Mouse (Mus musculus): ENCODE data around the gene Npepl1. TPM values are rescaled to one million over a fixed set of nuclear protein-coding genes. Genes with fewer than 3 reads are reported as not detected.

Gene Npepl1
- 25.1 and 33.1 TPM in 2 replicates for polyA plus RNA-seq (2011; ENCODE audit: insufficient read depth, insufficient read length, low replicate concordance, missing spikeins)

DNA sequence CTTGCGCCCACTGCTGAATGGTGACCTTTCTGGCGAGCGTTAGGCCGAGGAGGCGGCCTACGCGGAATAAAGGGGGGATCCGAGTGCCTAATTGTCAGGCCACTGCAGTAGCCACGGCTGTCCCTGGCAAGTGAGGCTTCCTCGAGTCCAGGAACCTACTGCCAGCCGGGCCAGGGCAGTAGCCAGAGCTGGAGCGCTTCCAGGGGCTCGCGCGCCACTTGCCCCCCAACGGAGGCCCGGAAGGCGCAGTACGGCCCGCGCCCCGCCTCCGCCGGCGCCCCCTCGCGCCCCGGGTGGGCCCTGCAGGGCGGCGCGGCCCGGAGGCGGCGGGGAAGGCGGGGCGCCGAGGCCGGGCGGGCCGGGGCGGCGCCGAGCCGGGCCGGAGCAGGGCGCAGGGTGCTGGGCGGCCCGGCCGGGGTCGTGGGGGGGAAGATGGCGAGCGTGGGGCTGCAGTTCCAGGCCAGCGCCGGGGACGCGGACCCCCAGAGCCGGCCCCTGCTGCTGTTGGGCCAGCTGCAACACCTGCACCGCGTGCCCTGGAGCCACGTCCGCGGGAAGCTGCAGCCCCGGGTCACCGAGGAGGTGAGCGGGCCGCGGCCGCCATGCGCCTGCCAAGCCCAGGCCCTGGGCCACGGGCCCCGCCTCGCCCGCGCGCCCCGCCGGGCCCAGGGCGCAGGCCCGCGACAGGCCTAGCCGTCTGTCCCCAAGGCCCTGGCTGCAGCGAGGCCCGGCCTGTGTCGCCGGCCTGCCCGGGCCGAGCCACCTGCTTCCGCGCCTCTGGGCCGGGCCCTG lies at the start of gene Npepl1:
Gene Npepl1 (plus strand): TSS at position 359 of the 792 bp plus-strand sequence.
- 2% methylated on average over 85 of the region's 90 CpGs for WGBS
- Histone ChIP-seq H3K4me3 (replicated peaks; ENCODE audit: control insufficient read depth, low read depth, low read length) (peak within 1 kb of the TSS; percentile 70), H3K27ac (ENCODE audit: control insufficient read depth, insufficient read depth, low read depth, low read length, poor library complexity) (peak within 1 kb of the TSS; percentile 73), H3K4me1 (ENCODE audit: control insufficient read depth, insufficient read depth, low read length) (peaks cover 4% of the 10 kb centered on the region)
- TF ChIP-seq POLR2A (IDR thresholded peaks at IDR 0.05; ENCODE audit: borderline replicate concordance, control insufficient read depth, low read depth, low read length) (peak; percentile 28; the same call in 1 of the 2 replicates), CTCF (IDR thresholded peaks at IDR 0.05; ENCODE audit: control insufficient read depth, insufficient read depth, low read length) (no peak)

- H3K27ac ChIP-seq (ENCODE audit: control insufficient read depth, insufficient read depth, low read depth, low read length, poor library complexity), result no peak overlapping the region
- no peak for TF ChIP-seq POLR2A (IDR thresholded peaks at IDR 0.05; ENCODE audit: borderline replicate concordance, control insufficient read depth, low read depth, low read length)
- no peak for TF ChIP-seq CTCF (IDR thresholded peaks at IDR 0.05; ENCODE audit: control insufficient read depth, insufficient read depth, low read length)
- WGBS, result 45% methylated on average over 2 of the region's 2 CpGs
- H3K4me1 ChIP-seq (ENCODE audit: control insufficient read depth, insufficient read depth, low read length), result no peaks in the 10 kb centered on the region
- H3K4me3 ChIP-seq (replicated peaks; ENCODE audit: control insufficient read depth, low read depth, low read length), result no peak overlapping the region
Observed at GRCm38 (mm10) chr2:174061219-174061618, 48.9 kb upstream of the Npepl1 start.

DNA sequence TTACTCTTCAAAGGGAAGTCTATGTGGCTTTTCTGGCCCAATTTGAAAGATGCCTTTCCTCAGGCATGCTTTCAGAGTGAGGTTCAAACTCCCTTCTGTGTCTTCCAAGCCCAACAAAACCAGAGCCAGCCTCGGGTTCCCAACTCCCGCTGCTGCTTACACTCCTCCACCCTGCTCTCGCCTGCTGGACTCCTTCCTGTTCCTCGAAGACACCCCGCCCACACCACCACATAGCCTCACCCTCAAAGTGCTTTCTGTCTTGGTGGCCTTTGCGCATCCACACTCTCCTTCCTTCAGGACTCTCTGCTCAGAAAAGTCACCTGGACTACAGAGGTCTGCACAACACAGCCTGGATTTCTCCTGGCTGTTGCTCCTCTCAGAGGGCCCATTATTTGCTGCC lies 47.1 kb upstream of the Npepl1 start:
- WGBS, result 46% methylated on average over 6 of the region's 6 CpGs
- H3K4me1 ChIP-seq (ENCODE audit: control insufficient read depth, insufficient read depth, low read length), result no peaks in the 10 kb centered on the region

DNA sequence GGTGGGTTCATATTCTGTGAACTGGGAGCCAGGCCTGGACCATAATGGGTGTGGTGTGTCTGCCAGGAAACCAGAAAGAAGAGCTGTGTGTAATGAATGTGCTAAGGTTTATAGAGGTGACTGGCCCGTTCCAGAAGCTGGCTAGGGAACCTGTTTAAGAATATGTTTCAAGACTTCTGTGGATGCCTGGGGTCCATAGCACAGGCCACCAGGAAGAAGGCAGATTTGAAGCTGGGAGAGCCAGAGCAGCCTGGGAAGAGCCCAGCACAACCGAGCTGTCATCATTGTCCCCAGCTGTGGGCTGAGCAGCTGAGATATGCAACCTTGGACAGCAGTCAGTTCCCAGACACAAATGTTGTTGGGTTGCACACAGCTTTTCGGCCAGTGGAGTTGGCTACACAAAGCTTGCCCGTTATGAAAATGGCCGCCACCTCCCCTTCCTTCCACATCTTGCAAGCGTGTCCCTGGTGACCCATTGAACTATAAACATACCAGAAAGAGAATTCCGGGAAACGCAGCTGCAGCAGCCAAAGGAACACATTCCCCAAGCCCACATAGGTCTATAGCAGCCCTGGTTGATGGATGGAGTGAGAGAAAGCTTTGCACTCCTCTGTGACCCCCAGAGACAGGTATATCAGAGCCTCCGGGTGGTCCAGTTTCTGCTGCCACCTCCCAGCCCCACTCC lies 46.5 kb upstream of the Npepl1 start:
- 73% methylated on average over 9 of the region's 9 CpGs for WGBS
- no peak overlapping the region for H3K4me3 ChIP-seq (replicated peaks; ENCODE audit: control insufficient read depth, low read depth, low read length)
- TF ChIP-seq CTCF (IDR thresholded peaks at IDR 0.05; ENCODE audit: control insufficient read depth, insufficient read depth, low read length) (no peak), POLR2A (IDR thresholded peaks at IDR 0.05; ENCODE audit: borderline replicate concordance, control insufficient read depth, low read depth, low read length) (no peak)
- H3K4me1 ChIP-seq (ENCODE audit: control insufficient read depth, insufficient read depth, low read length), result no peaks in the 10 kb centered on the region
- no peak overlapping the region for H3K27ac ChIP-seq (ENCODE audit: control insufficient read depth, insufficient read depth, low read depth, low read length, poor library complexity)

More for the DNA sequence above, 47.1 kb upstream of the Npepl1 start:
- Histone ChIP-seq H3K4me3 (replicated peaks; ENCODE audit: control insufficient read depth, low read depth, low read length) (no peak overlapping the region), H3K27ac (ENCODE audit: control insufficient read depth, insufficient read depth, low read depth, low read length, poor library complexity) (no peak overlapping the region)
- TF ChIP-seq POLR2A (IDR thresholded peaks at IDR 0.05; ENCODE audit: borderline replicate concordance, control insufficient read depth, low read depth, low read length), result no peak
- TF ChIP-seq CTCF (IDR thresholded peaks at IDR 0.05; ENCODE audit: control insufficient read depth, insufficient read depth, low read length), result no peak

DNA sequence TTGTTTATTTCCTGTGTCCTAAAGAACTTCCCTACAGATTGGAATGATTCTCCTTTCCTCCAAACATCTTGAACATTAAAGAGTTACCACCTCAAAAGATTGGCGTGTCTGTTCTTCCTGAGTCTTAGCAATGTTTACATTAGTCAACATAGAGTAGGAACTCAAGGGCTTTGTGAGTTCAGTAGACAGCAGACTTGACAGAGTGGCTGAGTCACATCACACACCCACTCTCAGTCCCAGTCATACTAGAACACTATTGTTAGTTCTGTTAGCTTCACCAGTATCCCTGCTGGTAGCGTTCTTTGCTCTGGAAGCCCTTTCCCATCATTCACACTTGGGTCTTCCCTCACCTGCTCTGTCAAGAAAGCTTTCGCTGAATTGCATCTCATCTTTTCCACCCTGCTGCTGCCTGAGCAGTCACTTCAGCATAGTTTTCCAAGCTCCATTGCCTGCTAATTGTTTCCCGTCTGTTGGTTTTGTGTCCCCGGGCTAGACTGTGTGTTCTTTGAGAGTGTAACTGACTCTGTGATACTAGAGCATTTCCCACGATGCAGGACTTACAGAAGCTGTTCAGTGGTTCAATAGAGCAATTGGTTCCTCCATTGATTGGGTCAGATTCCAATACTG lies 42.2 kb upstream of the Npepl1 start:
- Histone ChIP-seq H3K4me3 (replicated peaks; ENCODE audit: control insufficient read depth, low read depth, low read length) (no peak overlapping the region), H3K27ac (ENCODE audit: control insufficient read depth, insufficient read depth, low read depth, low read length, poor library complexity) (no peak overlapping the region), H3K4me1 (ENCODE audit: control insufficient read depth, insufficient read depth, low read length) (no peaks in the 10 kb centered on the region)
- TF ChIP-seq CTCF (IDR thresholded peaks at IDR 0.05; ENCODE audit: control insufficient read depth, insufficient read depth, low read length), result no peak
- no peak for TF ChIP-seq POLR2A (IDR thresholded peaks at IDR 0.05; ENCODE audit: borderline replicate concordance, control insufficient read depth, low read depth, low read length)
- WGBS, result 79% methylated on average over 6 of the region's 6 CpGs

DNA sequence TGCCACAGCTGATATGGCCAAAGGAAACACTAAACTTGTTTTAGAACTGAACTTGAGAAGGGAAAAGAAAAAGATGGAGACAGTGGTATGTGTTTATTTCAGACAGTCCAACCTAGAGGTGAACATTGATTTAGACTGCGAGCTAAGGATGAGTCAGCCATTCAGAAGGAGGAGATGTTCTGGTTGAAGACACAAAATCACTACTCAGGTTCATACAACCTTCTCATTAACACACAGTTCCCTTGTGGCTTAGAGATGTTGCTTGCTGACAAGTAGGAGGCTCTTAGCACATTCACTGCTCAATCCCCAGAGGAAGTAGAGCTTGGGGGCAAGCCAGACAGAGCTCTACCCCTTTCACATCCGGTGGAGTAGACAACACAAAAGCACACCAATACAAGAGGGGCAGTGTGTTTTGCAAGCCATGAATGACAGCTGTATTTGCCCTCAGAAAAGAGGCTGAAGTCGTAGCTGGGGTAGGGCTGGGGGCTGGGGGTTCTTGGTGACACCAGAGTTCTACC lies 40.6 kb upstream of the Npepl1 start:
- H3K4me1 ChIP-seq (ENCODE audit: control insufficient read depth, insufficient read depth, low read length), result no peaks in the 10 kb centered on the region
- WGBS, result 26% methylated on average over 3 of the region's 3 CpGs
- H3K27ac ChIP-seq (ENCODE audit: control insufficient read depth, insufficient read depth, low read depth, low read length, poor library complexity), result no peak overlapping the region
- H3K4me3 ChIP-seq (replicated peaks; ENCODE audit: control insufficient read depth, low read depth, low read length), result no peak overlapping the region
- TF ChIP-seq CTCF (IDR thresholded peaks at IDR 0.05; ENCODE audit: control insufficient read depth, insufficient read depth, low read length) (no peak), POLR2A (IDR thresholded peaks at IDR 0.05; ENCODE audit: borderline replicate concordance, control insufficient read depth, low read depth, low read length) (no peak)

DNA sequence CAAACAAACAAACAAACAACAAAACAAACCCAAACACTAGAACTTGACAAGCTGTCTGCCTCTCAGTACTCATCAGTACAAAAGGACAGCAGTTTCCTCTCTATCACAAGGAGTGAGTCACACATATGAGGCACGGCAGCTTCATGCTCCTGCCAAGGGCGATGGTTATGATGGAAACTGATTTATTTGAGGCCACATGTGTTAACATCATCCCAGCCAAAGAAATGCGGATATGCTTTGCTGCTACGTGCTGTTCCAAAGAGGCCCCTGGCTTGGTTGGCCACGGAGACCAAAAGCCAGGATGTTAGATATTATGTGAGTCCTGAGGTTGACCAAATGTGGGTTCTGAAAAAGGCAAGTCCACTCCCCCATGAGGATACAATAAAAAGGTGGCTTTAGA lies 38.7 kb upstream of the Npepl1 start:
- Histone ChIP-seq H3K4me3 (replicated peaks; ENCODE audit: control insufficient read depth, low read depth, low read length) (no peak overlapping the region), H3K4me1 (ENCODE audit: control insufficient read depth, insufficient read depth, low read length) (no peaks in the 10 kb centered on the region), H3K27ac (ENCODE audit: control insufficient read depth, insufficient read depth, low read depth, low read length, poor library complexity) (no peak overlapping the region)
- no peak for TF ChIP-seq POLR2A (IDR thresholded peaks at IDR 0.05; ENCODE audit: borderline replicate concordance, control insufficient read depth, low read depth, low read length)
- TF ChIP-seq CTCF (IDR thresholded peaks at IDR 0.05; ENCODE audit: control insufficient read depth, insufficient read depth, low read length), result no peak
- 80% methylated on average over 5 of the region's 5 CpGs for WGBS
